Mouse (Mus musculus) MEL (cell line): ENCODE data around the gene Itsn1. TPM values are rescaled to one million over a fixed set of nuclear protein-coding genes. Genes with fewer than 3 reads are reported as not detected.

ENCODE experiments used
- DNase-seq: peaks from one replicate; pipeline ENCODE4 v3.0.0; 2011; ENCODE audit warnings: low read depth, low spot score
- H3K27ac ChIP-seq: 2 replicates; pipeline ENCODE4 v1.5.1; 2012; ENCODE audit warnings: low read depth, mild to moderate bottlenecking, control low read depth, low read length, moderate library complexity; ENCODE audit not compliant: control insufficient read depth
- H3K27me3 ChIP-seq, 2 experiments: fragments of 150-350 bp in 1 of 2; sonication (generic) in 1 of 2; 2 replicates each; pipeline ENCODE4 v1.6.1; 2012; ENCODE audit warnings: low read length in 2 of 2, mild to moderate bottlenecking in 2 of 2, improper control_type of control experiment in 1 of 2, moderate library complexity in 1 of 2; ENCODE audit not compliant: insufficient read depth in 2 of 2, control insufficient read depth in 1 of 2
- H3K36me3 ChIP-seq, 2 experiments: 2 replicates each; pipeline ENCODE4 v1.6.1; 2012 to 2014; ENCODE audit warnings: low read length in 2 of 2, improper control_type of control experiment in 1 of 2, inconsistent platforms in 1 of 2, mild to moderate bottlenecking in 1 of 2; ENCODE audit not compliant: insufficient read depth in 2 of 2, control insufficient read depth in 1 of 2
- H3K4me1 ChIP-seq, 2 experiments: fragments of 150-350 bp in 1 of 2; sonication (generic) in 1 of 2; 2 replicates each; pipeline ENCODE4 v1.6.1; 2012; ENCODE audit warnings: low read length in 2 of 2, improper control_type of control experiment in 1 of 2, mild to moderate bottlenecking in 1 of 2; ENCODE audit not compliant: insufficient read depth in 2 of 2, control insufficient read depth in 1 of 2
- H3K4me3 ChIP-seq, 2 experiments: fragments of 150-350 bp in 1 of 2; sonication (generic) in 1 of 2; 2 replicates each; pipeline ENCODE4 v1.5.1; 2012; ENCODE audit warnings: low read depth in 2 of 2, low read length in 2 of 2, mild to moderate bottlenecking in 2 of 2, moderate library complexity in 2 of 2, control low read depth in 1 of 2, improper control_type of control experiment in 1 of 2; ENCODE audit not compliant: control insufficient read depth in 1 of 2, insufficient read depth in 1 of 2
- H3K79me2 ChIP-seq: 2 replicates; pipeline ENCODE4 v1.6.1; 2012; ENCODE audit warnings: mild to moderate bottlenecking, low read length, moderate library complexity; ENCODE audit not compliant: control insufficient read depth, poor library complexity, insufficient read depth
- H3K9ac ChIP-seq: 2 replicates; pipeline ENCODE4 v1.6.1; 2012; ENCODE audit warnings: low read depth, mild to moderate bottlenecking, control low read depth, low read length, moderate library complexity; ENCODE audit not compliant: control insufficient read depth, poor library complexity, severe bottlenecking
- H3K9me3 ChIP-seq: fragments of 150-350 bp; sonication (generic); replicated peaks from 2 replicates; pipeline ENCODE4 v1.6.1; 2012; ENCODE audit warnings: mild to moderate bottlenecking, low read length, improper control_type of control experiment, moderate library complexity; ENCODE audit not compliant: insufficient read depth
- CHD2 ChIP-seq: IDR thresholded peaks from 2 replicates; pipeline ENCODE4 v1.6.1; 2011; ENCODE audit warnings: low read length, improper control_type of control experiment
- CTCF ChIP-seq, 3 experiments: IDR thresholded peaks in 2 of 3; conservative IDR thresholded peaks in 1 of 3; 2 replicates each; pipeline ENCODE4 v1.5.1; 2011 to 2012; ENCODE audit warnings: low read length in 3 of 3, low read depth in 2 of 3, mild to moderate bottlenecking in 2 of 3, improper control_type of control experiment in 1 of 3, inconsistent platforms in 1 of 3, mixed read lengths in 1 of 3, moderate library complexity in 1 of 3; ENCODE audit not compliant: control insufficient read depth in 1 of 3, insufficient read depth in 1 of 3, poor library complexity in 1 of 3, severe bottlenecking in 1 of 3
- E2F4 ChIP-seq: IDR thresholded peaks from 2 replicates; pipeline ENCODE4 v1.6.1; 2011; ENCODE audit warnings: low read depth, low read length, improper control_type of control experiment, borderline replicate concordance
- GATA1 ChIP-seq: IDR thresholded peaks from 2 replicates; pipeline ENCODE4 v1.6.1; 2011; ENCODE audit warnings: low read depth, low read length, improper control_type of control experiment
- HCFC1 ChIP-seq: IDR thresholded peaks from 2 replicates; pipeline ENCODE4 v1.6.1; 2012; ENCODE audit warnings: low read depth, mild to moderate bottlenecking, inconsistent platforms, low read length, improper control_type of control experiment, moderate library complexity
- JUND ChIP-seq: IDR thresholded peaks from 2 replicates; pipeline ENCODE4 v1.6.1; 2011; ENCODE audit warnings: low read depth, mild to moderate bottlenecking, improper control_type of control experiment, low read length
- MEF2A ChIP-seq: IDR thresholded peaks from 2 replicates; pipeline ENCODE4 v1.6.1; 2014; ENCODE audit warnings: low read depth, mild to moderate bottlenecking, inconsistent platforms, low read length, improper control_type of control experiment; ENCODE audit not compliant: poor library complexity, insufficient replicate concordance, severe bottlenecking; ENCODE audit errors: extremely low read depth
- MXI1 ChIP-seq: IDR thresholded peaks from 2 replicates; pipeline ENCODE4 v1.6.1; 2011; ENCODE audit warnings: mild to moderate bottlenecking, low read depth, low read length, improper control_type of control experiment
- MYB ChIP-seq: IDR thresholded peaks from 2 replicates; pipeline ENCODE4 v1.6.1; 2011; ENCODE audit warnings: mild to moderate bottlenecking, low read depth, low read length, improper control_type of control experiment
- MYC ChIP-seq: IDR thresholded peaks from 2 replicates; pipeline ENCODE4 v1.6.1; 2011; ENCODE audit warnings: low read depth, mild to moderate bottlenecking, low read length, improper control_type of control experiment, moderate library complexity
- NELFE ChIP-seq: IDR thresholded peaks from 2 replicates; pipeline ENCODE4 v1.6.1; 2011; ENCODE audit warnings: low read depth, low read length, improper control_type of control experiment
- POLR2AphosphoS2 ChIP-seq: IDR thresholded peaks from 2 replicates; pipeline ENCODE4 v1.6.1; 2011; ENCODE audit warnings: low read length, improper control_type of control experiment
- RCOR1 ChIP-seq: IDR thresholded peaks from 2 replicates; pipeline ENCODE4 v1.6.1; 2012; ENCODE audit warnings: low read depth, mild to moderate bottlenecking, inconsistent platforms, low read length, improper control_type of control experiment
- TBP ChIP-seq: IDR thresholded peaks from 2 replicates; pipeline ENCODE4 v1.8.0; 2011; ENCODE audit warnings: low read depth, low read length, improper control_type of control experiment
- UBTF ChIP-seq: IDR thresholded peaks from 2 replicates; pipeline ENCODE4 v1.6.1; 2012; ENCODE audit warnings: low read depth, mild to moderate bottlenecking, inconsistent platforms, low read length, improper control_type of control experiment, moderate library complexity, borderline replicate concordance; ENCODE audit not compliant: insufficient read depth
- ZC3H11A ChIP-seq: IDR thresholded peaks from 2 replicates; pipeline ENCODE4 v1.6.1; 2012; ENCODE audit warnings: low read depth, mild to moderate bottlenecking, inconsistent platforms, low read length, improper control_type of control experiment
- ZKSCAN1 ChIP-seq: IDR thresholded peaks from 2 replicates; pipeline ENCODE4 v1.6.1; 2012; ENCODE audit warnings: low read depth, mild to moderate bottlenecking, inconsistent platforms, low read length, improper control_type of control experiment, moderate library complexity
- polyA plus RNA-seq, 2 experiments: library from polyadenylated mRNA; stranded (reverse) in 1 of 2; unstranded in 1 of 2; fragments of >175 nt in 1 of 2; fragments of >200 nt in 1 of 2; gene quantifications; 2 replicates each; pipeline versions ENCODE4 v1.2.1 to v1.2.4; 2012; ENCODE audit warnings: low replicate concordance in 2 of 2, low read depth in 1 of 2; ENCODE audit not compliant: insufficient read length in 2 of 2, insufficient read depth in 1 of 2, missing spikeins in 1 of 2
- total RNA-seq: library from RNA; depleted of rRNA; stranded (reverse); fragments of 300-350 nt; gene quantifications from 2 replicates; pipeline ENCODE4 v1.2.3, GENCODE M21; 2012

Gene Itsn1
- total and polyA plus RNA-seq, 3 experiments = 14.7 to 36.5 TPM; not detected in 1

GRCm38 (mm10) chr16:91829121-91829520 is 100.0 kb downstream of the Itsn1 start:
- Histone ChIP-seq H3K4me3 (no peak overlapping the region), H3K9ac (no peak overlapping the region), H3K27me3 (no peaks in the 10 kb centered on the region), H3K79me2 (no peaks in the 10 kb centered on the region), H3K4me1 (peaks cover 4 to 6% of the 10 kb centered on the region in 2 experiments; a peak in 3 of 4 replicates), H3K9me3 (no peaks in the 10 kb centered on the region), H3K27ac (no peak overlapping the region), H3K36me3 (peaks cover 0 to 2% of the 10 kb centered on the region in 2 experiments; a peak in 1 of 4 replicates)
- no peak for TF ChIP-seq ZKSCAN1
- TF ChIP-seq ZC3H11A = no peak
- TF ChIP-seq NELFE = no peak
- no peak for TF ChIP-seq MYC
- no peak for TF ChIP-seq CHD2
- TF ChIP-seq TBP = no peak
- no peak for TF ChIP-seq UBTF
- no peak for TF ChIP-seq E2F4
- no peak for TF ChIP-seq GATA1
- no peak for TF ChIP-seq POLR2AphosphoS2
- TF ChIP-seq HCFC1 = no peak
- no peak for TF ChIP-seq MYB
- DNase-seq = no peak

GRCm38 (mm10) chr16:91830260-91830659 is 101.2 kb downstream of the Itsn1 start:
- H3K4me1 ChIP-seq = peaks cover 4 to 6% of the 10 kb centered on the region in 2 experiments; a peak in 3 of 4 replicates
- no peak for DNase-seq
- H3K4me3 ChIP-seq = no peak overlapping the region
- no peak overlapping the region for H3K27ac ChIP-seq
- H3K9me3 ChIP-seq = no peaks in the 10 kb centered on the region
- peaks cover 0 to 2% of the 10 kb centered on the region in 2 experiments; a peak in 1 of 4 replicates for H3K36me3 ChIP-seq
- H3K9ac ChIP-seq = no peak overlapping the region
- no peaks in the 10 kb centered on the region for H3K27me3 ChIP-seq
- no peaks in the 10 kb centered on the region for H3K79me2 ChIP-seq
- TF ChIP-seq MEF2A (no peak), MXI1 (no peak), POLR2AphosphoS2 (no peak), JUND (no peak), RCOR1 (no peak), CTCF (IDR thresholded peaks at IDR 0.05 in 2 of 3, conservative IDR thresholded peaks at IDR 0.05 in 1 of 3; ENCODE audit: control insufficient read depth in 1 of 3, insufficient read depth in 1 of 3, low read depth in 2 of 3, low read length in 3 of 3, poor library complexity in 1 of 3, severe bottlenecking in 1 of 3) (no peak)
